Mouse (Mus musculus) left cerebral cortex, postnatal 10 days (tissue): ENCODE results near the gene Ankrd37. TPM values are rescaled to one million over a fixed set of nuclear protein-coding genes. Genes with fewer than 3 reads are reported as not detected.

Source experiments
- DNase-seq, 2 experiments: peaks; one replicate each; pipeline ENCODE4 v3.0.0; 2021 to 2022; ENCODE audit warnings: low spot score in 2 of 2, mixed read lengths in 1 of 2; ENCODE audit errors: extremely low spot score in 1 of 2
- intact Hi-C: fragments of 180-260 bp; cut with DNase I; formaldehyde crosslinking; loops from one replicate; pipeline ENCODE4 v1.15.1; 2025
- total RNA-seq, 2 experiments: library from RNA; stranded (reverse); gene quantifications; 2 replicates each; pipeline ENCODE4 v1.2.3; 2021

The Ankrd37 gene
- total RNA-seq, 2 experiments from 2014 or later, result 6.3 to 8.1 TPM

- intact Hi-C loops, result no loop called here
- DNase-seq, result no peak
Measured at GRCm38 (mm10) chr8:45975837-45976468, 29.6 kb downstream of the Ankrd37 start.

GRCm38 (mm10) chr8:45975126-45975836, 30.2 kb downstream of the Ankrd37 start, which contains the start of the genes 1700029J07Rik and Ufsp2:
TSS of gene 1700029J07Rik (minus strand) at chr8:45975252.
TSS of gene Ufsp2 (plus strand) at chr8:45975528.
- peak; percentile 98 to 99 for DNase-seq
- intact Hi-C loops, result no loop called here

- DNase-seq, result no peak
Measured at GRCm38 (mm10) chr8:45973988-45974505, 31.5 kb downstream of the Ankrd37 start.

GRCm38 (mm10) chr8:45970894-45971293, 34.6 kb downstream of the Ankrd37 start:
- intact Hi-C loops, result no loop called here

More at GRCm38 (mm10) chr8:45973988-45974505, 31.5 kb downstream of the Ankrd37 start:
- intact Hi-C loops, result no loop called here

GRCm38 (mm10) chr8:45950622-45951021, 54.9 kb downstream of the Ankrd37 start:
- no peak for DNase-seq
- intact Hi-C loops, result no loop called here

More at GRCm38 (mm10) chr8:45970894-45971293, 34.6 kb downstream of the Ankrd37 start:
- no peak for DNase-seq

Other genes with a start within 250 kb of the Ankrd37 start
- gene Pdlim3, start 120.2 kb downstream of the Ankrd37 start, total RNA-seq, result 1 to 10 TPM; 1.1 to 1.5 TPM
- 1 to 10 TPM; 1.8 to 2.1 TPM for gene Ccdc110, start 71.1 kb downstream of the Ankrd37 start, total RNA-seq
- 1 to 10 TPM; 2.9 to 3.2 TPM for gene 1700029J07Rik, start 30.5 kb downstream of the Ankrd37 start, total RNA-seq
- 10 to 100 TPM; 52.6 to 53.3 TPM for gene Ufsp2, start 30.2 kb downstream of the Ankrd37 start, total RNA-seq
- gene Lrp2bp, start 6.4 kb downstream of the Ankrd37 start, total RNA-seq, result under 1 TPM; 0.36 to 0.61 TPM
- gene Cfap97, start 146.1 kb upstream of the Ankrd37 start, total RNA-seq, result 10 to 100 TPM; 16.6 to 17.3 TPM
- 10 to 100 TPM; 38.2 to 42.7 TPM for gene Snx25, start 146.5 kb upstream of the Ankrd37 start, total RNA-seq
- gene Slc25a4, start 205.6 kb upstream of the Ankrd37 start, total RNA-seq, result 100 to 1,000 TPM; 666 to 701 TPM